Mouse (Mus musculus): ENCODE data around the gene Traf6. TPM values are rescaled to one million over a fixed set of nuclear protein-coding genes. Genes with fewer than 3 reads are reported as not detected.
A peak's percentile ranks its signal among the peaks of the same experiment; 100 is the strongest.

The Traf6 gene
- polyA plus RNA-seq, 1 experiment from 2014 or later, result 6.3 TPM

DNA sequence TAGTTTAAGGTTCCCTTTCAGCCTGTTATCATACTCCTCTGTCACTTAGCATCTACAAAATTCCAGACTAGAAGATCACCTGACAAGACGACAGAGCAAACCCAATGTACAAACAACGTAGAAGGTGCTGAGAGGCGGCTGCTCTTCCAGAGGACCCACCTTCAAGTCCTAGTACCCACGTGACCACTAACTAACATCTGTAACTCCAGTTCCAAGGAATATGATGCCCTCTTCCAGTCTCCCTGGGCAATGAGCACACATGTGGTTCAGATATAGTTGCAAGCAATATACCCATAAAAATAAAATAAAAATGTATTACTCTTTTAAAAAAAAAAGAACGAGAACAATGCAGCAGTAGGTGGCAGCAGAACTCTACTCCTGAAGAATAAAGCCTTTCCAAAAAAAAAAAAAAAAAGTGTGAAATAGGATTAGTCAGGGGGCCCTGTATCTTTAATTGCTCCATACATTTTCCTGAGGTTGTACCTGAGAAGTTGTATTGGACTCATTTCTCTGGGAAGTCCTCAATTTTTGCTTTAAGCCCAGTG, 27.8 kb downstream of the Traf6 start:
- H3K4me3 ChIP-seq, result no peak overlapping the region
- WGBS (ENCODE audit: insufficient replicate concordance), result 36% methylated on average over 5 of the region's 5 CpGs
- H3K9ac ChIP-seq, result no peak overlapping the region
- H3K4me1 ChIP-seq, result no peaks in the 10 kb centered on the region
- no peak overlapping the region for H3K4me2 ChIP-seq
- no peak overlapping the region for H3K27ac ChIP-seq
- H3K27me3 ChIP-seq (replicated peaks), result no peaks in the 10 kb centered on the region
- H3K36me3 ChIP-seq, result no peaks in the 10 kb centered on the region
- no peak for ATAC-seq
- no peaks in the 10 kb centered on the region for H3K9me3 ChIP-seq (replicated peaks)

GRCm38 (mm10) chr2:101711608-101712007, 33.4 kb downstream of the Traf6 start:
- H3K4me1 ChIP-seq, result no peaks in the 10 kb centered on the region
- H3K27ac ChIP-seq, result no peak overlapping the region
- no peaks in the 10 kb centered on the region for H3K27me3 ChIP-seq (replicated peaks)
- H3K4me3 ChIP-seq, result no peak overlapping the region
- no peak overlapping the region for H3K9ac ChIP-seq
- ATAC-seq, result no peak
- no peaks in the 10 kb centered on the region for H3K36me3 ChIP-seq
- H3K9me3 ChIP-seq (replicated peaks), result no peaks in the 10 kb centered on the region
- WGBS (ENCODE audit: insufficient replicate concordance), result 69% methylated on average over 3 of the region's 3 CpGs
- no peak overlapping the region for H3K4me2 ChIP-seq

DNA sequence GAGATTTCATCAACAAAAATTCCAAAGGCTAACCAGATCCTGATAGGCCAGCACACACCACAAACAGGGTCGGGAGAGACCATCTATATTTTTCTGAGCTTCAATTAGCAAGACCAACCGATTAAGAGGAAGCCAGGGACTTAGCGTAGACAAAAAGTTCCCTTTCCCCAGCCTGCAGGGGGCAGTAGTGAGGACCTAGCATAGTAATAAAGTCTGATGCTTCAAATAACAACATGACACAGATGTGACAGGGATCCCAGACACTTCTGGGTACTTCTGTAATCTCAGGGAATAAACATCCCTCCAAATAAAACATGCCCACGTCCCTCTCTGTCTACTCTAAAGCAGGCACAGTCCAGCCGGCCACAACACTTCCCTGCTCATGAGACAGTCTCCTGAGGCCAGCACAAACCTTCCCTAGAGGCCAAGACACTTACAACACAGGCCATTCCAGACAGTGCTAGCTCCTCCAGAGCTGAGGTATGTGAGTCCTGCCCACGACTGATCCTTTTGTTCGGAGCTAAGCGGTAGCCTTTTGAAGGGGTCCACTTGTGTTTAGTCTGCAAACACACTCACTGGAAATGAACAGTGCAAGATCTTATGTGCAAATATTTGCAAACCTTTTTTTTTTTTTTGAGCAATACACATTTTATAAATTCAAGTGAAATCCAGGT, 37.6 kb downstream of the Traf6 start:
- no peaks in the 10 kb centered on the region for H3K27me3 ChIP-seq (replicated peaks)
- 60% methylated on average over 8 of the region's 8 CpGs for WGBS (ENCODE audit: insufficient replicate concordance)

DNA sequence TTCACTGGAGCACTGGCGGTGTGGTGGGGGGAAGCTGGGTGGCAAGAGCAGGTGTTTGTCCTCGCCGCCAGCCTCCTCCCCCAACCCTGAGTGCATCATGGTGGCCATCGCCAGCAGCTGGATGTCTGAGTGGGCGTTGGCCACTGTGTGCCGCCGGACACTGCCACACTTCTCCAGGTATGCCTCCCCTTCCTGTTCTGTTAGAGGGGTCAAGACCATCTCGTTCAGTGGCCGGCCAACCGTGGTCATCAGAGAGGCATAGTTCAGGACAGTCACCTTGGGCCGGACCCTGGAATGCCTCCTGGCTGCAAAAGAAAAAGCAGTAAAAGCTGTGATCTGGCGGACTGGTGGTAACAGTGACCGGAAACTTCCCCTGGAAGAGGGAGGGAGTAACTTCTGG, 38.9 kb downstream of the Traf6 start:
- 82% methylated on average over 13 of the region's 13 CpGs for WGBS (ENCODE audit: insufficient replicate concordance)
- Histone ChIP-seq H3K27ac (no peak overlapping the region), H3K4me1 (no peaks in the 10 kb centered on the region), H3K4me2 (no peak overlapping the region), H3K9me3 (replicated peaks) (no peaks in the 10 kb centered on the region), H3K27me3 (replicated peaks) (no peaks in the 10 kb centered on the region), H3K4me3 (no peak overlapping the region), H3K9ac (no peak overlapping the region), H3K36me3 (0 out of 2 replicates have a peak, but pooled peaks cover 5% of the 10 kb centered on the region)
- ATAC-seq, result no peak

More for the DNA sequence above, 37.6 kb downstream of the Traf6 start:
- no peak for ATAC-seq
- no peak overlapping the region for H3K9ac ChIP-seq
- no peak overlapping the region for H3K4me2 ChIP-seq
- H3K27ac ChIP-seq, result no peak overlapping the region
- 0 out of 2 replicates have a peak, but pooled peaks cover 5% of the 10 kb centered on the region for H3K36me3 ChIP-seq
- H3K4me1 ChIP-seq, result no peaks in the 10 kb centered on the region
- no peaks in the 10 kb centered on the region for H3K9me3 ChIP-seq (replicated peaks)
- no peak overlapping the region for H3K4me3 ChIP-seq

GRCm38 (mm10) chr2:101721835-101722234, 43.6 kb downstream of the Traf6 start:
- H3K9ac ChIP-seq, result no peak overlapping the region
- no peaks in the 10 kb centered on the region for H3K27me3 ChIP-seq (replicated peaks)
- no peak overlapping the region for H3K4me2 ChIP-seq
- H3K4me3 ChIP-seq, result no peak overlapping the region
- H3K36me3 ChIP-seq, result 0 out of 2 replicates have a peak, but pooled peaks cover 5% of the 10 kb centered on the region
- WGBS (ENCODE audit: insufficient replicate concordance), result 59% methylated on average over 4 of the region's 4 CpGs
- H3K27ac ChIP-seq, result no peak overlapping the region
- no peaks in the 10 kb centered on the region for H3K4me1 ChIP-seq
- H3K9me3 ChIP-seq (replicated peaks), result no peaks in the 10 kb centered on the region
- no peak for ATAC-seq

- no peak overlapping the region for H3K27ac ChIP-seq
- no peak overlapping the region for H3K4me3 ChIP-seq
- no peaks in the 10 kb centered on the region for H3K9me3 ChIP-seq (replicated peaks)
- no peak overlapping the region for H3K9ac ChIP-seq
- 57% methylated on average over 8 of the region's 8 CpGs for WGBS (ENCODE audit: insufficient replicate concordance)
- H3K27me3 ChIP-seq (replicated peaks), result no peaks in the 10 kb centered on the region
- no peaks in the 10 kb centered on the region for H3K4me1 ChIP-seq
- no peak for ATAC-seq
- H3K36me3 ChIP-seq, result no peaks in the 10 kb centered on the region
- no peak overlapping the region for H3K4me2 ChIP-seq
Measured at GRCm38 (mm10) chr2:101722370-101723332, 44.4 kb downstream of the Traf6 start.

- H3K4me3 ChIP-seq, result no peak overlapping the region
- no peak overlapping the region for H3K4me2 ChIP-seq
- 73% methylated on average over 10 of the region's 10 CpGs for WGBS (ENCODE audit: insufficient replicate concordance)
- no peaks in the 10 kb centered on the region for H3K9me3 ChIP-seq (replicated peaks)
- H3K27ac ChIP-seq, result no peak overlapping the region
- no peaks in the 10 kb centered on the region for H3K27me3 ChIP-seq (replicated peaks)
- no peaks in the 10 kb centered on the region for H3K4me1 ChIP-seq
- H3K36me3 ChIP-seq, result no peaks in the 10 kb centered on the region; the same call in 1 of the 2 replicates
- ATAC-seq, result no peak
- H3K9ac ChIP-seq, result no peak overlapping the region
Measured at GRCm38 (mm10) chr2:101723333-101723881, 45.2 kb downstream of the Traf6 start.

GRCm38 (mm10) chr2:101727787-101728186, 49.6 kb downstream of the Traf6 start:
- no peak for ATAC-seq
- H3K36me3 ChIP-seq, result no peaks in the 10 kb centered on the region; the same call in 1 of the 2 replicates
- H3K27me3 ChIP-seq (replicated peaks), result no peaks in the 10 kb centered on the region
- no peak overlapping the region for H3K4me3 ChIP-seq
- no peak overlapping the region for H3K4me2 ChIP-seq
- no peak overlapping the region for H3K27ac ChIP-seq
- no peaks in the 10 kb centered on the region for H3K9me3 ChIP-seq (replicated peaks)
- no peak overlapping the region for H3K9ac ChIP-seq
- H3K4me1 ChIP-seq, result peaks cover 5% of the 10 kb centered on the region; the same call in 1 of the 2 replicates

DNA sequence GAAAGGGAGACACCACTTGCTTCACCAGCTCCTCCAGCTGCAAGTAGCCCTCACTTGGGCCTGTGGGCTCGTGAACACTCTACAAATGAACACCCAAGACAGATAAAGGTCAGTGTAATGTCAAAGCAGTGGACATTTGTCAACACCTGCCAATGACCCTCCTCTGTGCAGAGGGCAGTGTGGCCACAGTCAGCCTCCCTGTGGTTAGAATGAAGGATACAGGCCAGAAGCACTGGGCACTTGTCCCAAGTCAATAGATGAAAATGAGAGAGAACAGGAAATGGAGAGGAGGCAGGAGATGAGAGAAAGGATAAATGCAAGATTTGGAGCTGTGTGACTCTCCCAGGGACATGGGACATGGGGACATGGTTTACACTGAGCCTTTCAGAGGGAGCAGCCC, 51.2 kb downstream of the Traf6 start:
- ATAC-seq, result no peak

GRCm38 (mm10) chr2:101730972-101731371, 52.7 kb downstream of the Traf6 start:
- Histone ChIP-seq H3K27ac (no peak overlapping the region), H3K9ac (no peak overlapping the region), H3K4me2 (no peak overlapping the region), H3K4me1 (peaks cover 11% of the 10 kb centered on the region; the same call in 1 of the 2 replicates), H3K36me3 (no peaks in the 10 kb centered on the region; the same call in 1 of the 2 replicates), H3K4me3 (no peak overlapping the region), H3K27me3 (replicated peaks) (0 out of 2 replicates have a peak, but pooled peaks cover 5% of the 10 kb centered on the region), H3K9me3 (replicated peaks) (no peaks in the 10 kb centered on the region)
- ATAC-seq, result no peak

More for the DNA sequence above, 51.2 kb downstream of the Traf6 start:
- no peak overlapping the region for H3K9ac ChIP-seq
- H3K27ac ChIP-seq, result no peak overlapping the region
- H3K4me2 ChIP-seq, result no peak overlapping the region
- WGBS (ENCODE audit: insufficient replicate concordance), result 57% methylated on average over 1 of the region's 1 CpGs
- 0 out of 2 replicates have a peak, but pooled peaks cover 3% of the 10 kb centered on the region for H3K27me3 ChIP-seq (replicated peaks)
- no peak overlapping the region for H3K4me3 ChIP-seq
- H3K36me3 ChIP-seq, result no peaks in the 10 kb centered on the region; the same call in 1 of the 2 replicates
- H3K4me1 ChIP-seq, result peaks cover 11% of the 10 kb centered on the region; the same call in 1 of the 2 replicates
- no peaks in the 10 kb centered on the region for H3K9me3 ChIP-seq (replicated peaks)

- no peak overlapping the region for H3K9ac ChIP-seq
- H3K4me3 ChIP-seq, result no peak overlapping the region
- H3K9me3 ChIP-seq (replicated peaks), result no peaks in the 10 kb centered on the region
- H3K27me3 ChIP-seq (replicated peaks), result 0 out of 2 replicates have a peak, but pooled peaks cover 5% of the 10 kb centered on the region
- no peak overlapping the region for H3K27ac ChIP-seq
- peak overlapping the region; percentile 17 for H3K4me2 ChIP-seq
- peaks cover 11% of the 10 kb centered on the region; the same call in 1 of the 2 replicates for H3K4me1 ChIP-seq
- H3K36me3 ChIP-seq, result no peaks in the 10 kb centered on the region; the same call in 1 of the 2 replicates
- no peak for ATAC-seq
- whole genome bisulfite sequencing (ENCODE audit: insufficient replicate concordance), result 28% methylated on average over 10 of the region's 10 CpGs
Measured at GRCm38 (mm10) chr2:101732777-101733210, 54.6 kb downstream of the Traf6 start.

Measured in liver, embryonic 12.5 days (tissue).